Mouse (Mus musculus) kidney, postnatal 36 days (tissue): Measurements from ENCODE around the gene Gp9.
"Not testable (repeated sequence)": the region's sequence is repeated elsewhere in the genome, so short reads cannot be mapped to it uniquely, and the experiment has no call there.

Experiments used
- DNase-seq, 2 experiments: peaks; one replicate each; pipeline ENCODE4 v3.0.0; 2021 to 2022; ENCODE audit warnings: mixed read lengths in 2 of 2

Gp9 gene

DNA sequence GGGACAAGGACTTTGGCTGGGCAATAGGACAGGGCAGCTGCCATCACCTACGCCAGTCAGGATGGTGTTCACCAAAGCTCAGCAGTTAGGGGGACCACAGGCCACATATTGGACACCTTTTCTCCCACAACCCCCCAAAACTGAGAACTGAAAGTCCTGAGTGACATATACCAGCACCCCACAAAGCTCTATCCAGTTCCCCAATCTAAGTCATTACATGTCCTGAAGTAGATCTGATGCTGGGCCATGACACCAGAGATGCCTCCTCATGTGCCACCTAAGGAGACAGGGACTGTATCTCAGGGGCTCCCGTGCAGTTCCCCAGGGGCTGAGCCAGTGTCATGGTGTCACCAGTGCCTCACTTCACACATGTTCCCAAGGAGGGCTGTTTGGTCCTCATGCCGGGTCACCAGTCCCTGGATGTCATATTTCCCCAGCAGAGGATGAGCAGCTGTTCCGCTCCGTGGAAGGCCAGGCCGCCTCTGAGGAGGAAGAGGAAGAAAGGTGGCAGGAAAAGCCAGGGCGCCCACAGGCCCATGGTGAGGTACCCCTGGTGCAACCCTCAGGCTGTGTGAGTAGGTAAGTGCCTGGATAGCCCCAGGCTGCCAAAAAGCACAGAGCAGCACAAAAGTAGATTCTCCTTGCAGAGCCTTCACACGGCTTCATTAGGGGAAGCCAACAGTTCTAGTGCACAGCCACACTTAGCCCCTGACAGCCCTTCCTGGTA lies 27.5 kb upstream of the Gp9 start:
- DNase-seq: no peak

DNA sequence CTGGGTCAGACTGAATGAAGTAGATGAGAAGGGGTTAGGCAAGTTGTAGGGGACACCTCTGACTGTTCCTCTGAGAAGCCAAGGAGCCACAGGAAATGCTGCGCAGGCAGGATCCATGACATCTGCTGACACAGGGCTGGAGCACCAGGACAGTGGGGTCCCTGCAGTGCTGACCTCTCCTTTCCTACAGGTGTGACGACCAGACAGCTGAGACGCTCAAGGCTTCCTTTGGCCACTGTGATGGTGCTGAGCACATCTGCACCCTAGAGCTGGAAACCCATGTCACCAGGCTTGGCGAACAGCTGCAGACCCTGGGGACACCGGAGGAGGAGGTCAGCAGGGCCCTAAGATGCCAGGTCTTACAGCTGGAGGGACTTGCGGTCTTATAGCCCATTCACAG lies 26.3 kb upstream of the Gp9 start:
- DNase-seq: no peak

DNA sequence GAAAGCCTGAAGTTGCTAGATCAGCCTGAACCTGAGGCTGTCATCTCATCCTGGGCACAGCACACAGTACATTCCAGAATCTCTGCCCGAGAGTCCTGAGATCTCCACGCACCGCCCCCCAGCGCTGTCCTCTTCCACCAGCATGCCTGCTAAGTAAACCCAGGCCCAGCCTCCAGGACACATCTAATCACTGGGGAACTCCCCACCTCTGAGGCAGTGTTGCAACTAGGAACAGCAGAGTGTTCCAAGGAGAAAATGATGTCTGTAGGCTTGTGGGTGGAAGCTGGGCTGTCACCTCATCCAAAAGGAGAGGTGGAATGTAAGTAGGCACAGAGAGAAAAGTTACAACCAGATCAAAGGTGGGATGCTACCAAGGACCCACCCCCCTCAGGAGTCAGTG lies 22.7 kb upstream of the Gp9 start:
- no peak for DNase-seq

DNA sequence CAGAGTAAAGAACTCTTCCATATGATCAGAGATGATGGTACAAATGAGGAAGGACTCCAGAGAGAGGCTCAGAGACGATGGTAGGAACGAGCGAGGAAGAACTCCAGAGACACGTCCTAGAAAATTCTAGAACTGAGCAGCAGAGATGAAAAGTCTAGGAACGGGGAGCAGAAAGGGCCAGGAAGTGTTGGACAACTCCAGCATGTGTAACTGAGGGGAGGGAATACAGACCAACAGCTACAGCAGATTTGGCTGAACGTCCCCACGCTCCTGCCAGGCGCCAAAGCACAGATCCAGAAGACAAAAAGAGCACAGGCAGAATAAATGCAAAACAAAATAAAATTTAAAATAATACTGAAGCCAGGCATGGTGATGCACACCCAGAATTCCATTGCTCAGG lies 21.0 kb upstream of the Gp9 start:
- DNase-seq: no peak

DNA sequence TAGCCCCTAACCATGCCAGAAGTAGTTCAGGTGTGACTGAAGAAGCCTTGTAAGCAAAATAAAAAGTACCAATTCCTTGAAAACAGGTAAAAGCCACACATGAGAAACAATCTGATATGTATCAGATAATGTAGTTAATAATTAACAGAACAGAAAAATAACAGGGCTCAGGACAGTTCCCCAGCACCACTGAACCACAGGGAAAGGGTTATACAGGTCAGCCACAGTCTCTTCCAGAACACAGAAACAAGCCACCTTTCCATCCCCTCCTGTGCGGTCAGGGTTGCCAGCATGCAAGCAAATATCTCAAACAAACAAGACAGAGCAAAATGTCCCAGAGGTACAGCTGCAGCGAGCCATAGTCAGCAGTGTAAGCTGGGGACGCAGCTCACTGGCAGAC lies 18.5 kb upstream of the Gp9 start:
- DNase-seq: no peak

DNA sequence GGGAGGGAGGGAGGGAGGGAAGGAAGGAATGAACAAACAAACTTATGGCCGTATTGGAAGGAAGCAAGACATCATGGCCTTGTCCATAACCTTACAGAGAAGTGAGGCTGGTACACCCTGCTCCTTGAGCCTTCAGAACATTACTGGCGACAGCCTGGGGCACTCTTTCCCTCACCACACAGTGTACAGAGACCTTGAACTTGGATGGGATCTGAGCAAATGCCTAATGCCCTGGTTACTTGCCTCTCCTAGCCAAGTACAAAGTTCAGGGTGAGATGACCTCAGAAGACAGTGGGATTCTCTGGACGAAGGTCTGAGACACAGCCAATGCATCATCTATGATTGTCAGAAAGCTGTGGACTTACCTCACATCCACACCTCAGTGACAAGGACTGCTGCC lies 18.0 kb upstream of the Gp9 start:
- DNase-seq: peak; percentile 31 to 32

DNA sequence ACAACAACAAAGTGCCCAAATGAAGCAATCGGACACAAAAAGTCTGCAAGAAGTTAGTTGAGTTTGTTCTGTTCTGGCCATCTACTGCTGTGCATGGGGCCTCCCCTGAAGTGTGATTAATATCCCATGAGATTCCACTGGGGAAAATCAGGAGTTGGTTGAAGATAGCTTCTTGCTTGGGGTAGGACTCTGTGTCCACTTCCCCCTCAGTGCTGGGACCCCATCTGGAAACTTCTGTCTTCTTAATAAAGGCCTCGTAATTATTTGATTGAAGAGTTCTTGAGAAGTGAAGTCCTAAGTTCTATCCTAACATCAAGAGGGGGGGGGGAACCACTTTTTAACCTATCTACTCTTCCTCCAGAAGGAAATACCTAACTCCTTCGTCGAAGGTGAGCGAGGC lies 15.7 kb upstream of the Gp9 start:
- DNase-seq: no peak

DNA sequence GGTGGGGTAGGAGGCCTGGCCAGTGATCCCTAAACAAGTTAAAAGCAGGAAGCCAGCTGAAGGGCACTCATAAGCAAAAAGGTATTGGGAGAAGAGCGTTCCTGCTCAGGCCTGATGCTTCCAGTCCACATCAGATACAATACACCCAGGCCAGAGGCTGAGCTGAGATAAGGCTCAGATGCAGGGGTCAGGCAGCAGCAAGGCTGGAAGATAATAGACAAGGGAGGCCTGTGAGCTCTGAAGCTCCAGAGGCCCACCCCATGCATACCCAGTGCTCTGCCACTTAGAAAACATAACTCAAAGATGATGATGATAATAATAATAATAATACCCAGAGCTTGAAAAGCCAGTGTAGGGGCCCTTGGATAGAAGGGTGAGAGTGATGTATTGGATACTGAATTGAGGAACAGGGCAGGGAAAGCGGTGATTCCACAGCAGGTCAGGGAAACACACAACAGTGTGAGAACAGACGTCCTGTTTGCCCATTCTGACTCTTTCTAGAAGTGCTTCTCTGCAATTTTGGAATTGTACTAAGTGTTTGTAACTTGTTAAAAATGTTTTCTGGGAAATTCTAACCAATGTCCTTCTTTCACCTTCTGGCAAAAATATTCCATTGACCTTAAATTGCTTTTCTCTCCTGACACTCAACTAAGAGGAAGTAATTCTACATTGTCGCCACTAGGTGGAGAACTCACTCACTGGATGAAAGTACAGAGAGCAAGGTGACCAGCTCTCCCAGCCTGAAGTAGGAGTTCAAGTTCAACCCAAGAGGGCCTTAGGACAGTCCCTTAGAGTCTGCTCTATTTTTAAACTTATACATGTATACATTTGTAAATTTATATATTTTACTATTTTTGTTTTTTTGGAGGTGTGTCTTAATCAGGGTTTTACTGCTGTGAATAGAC lies 14.2 kb upstream of the Gp9 start:
- DNase-seq: peak; percentile 24 to 62

GRCm38 (mm10) chr6:87764296-87764695 lies 13.6 kb upstream of the Gp9 start:
- DNase-seq: not testable (repeated sequence)

GRCm38 (mm10) chr6:87770626-87771025 lies 7.2 kb upstream of the Gp9 start:
- DNase-seq: peak in 1 of 2 experiments; percentile 45

DNA sequence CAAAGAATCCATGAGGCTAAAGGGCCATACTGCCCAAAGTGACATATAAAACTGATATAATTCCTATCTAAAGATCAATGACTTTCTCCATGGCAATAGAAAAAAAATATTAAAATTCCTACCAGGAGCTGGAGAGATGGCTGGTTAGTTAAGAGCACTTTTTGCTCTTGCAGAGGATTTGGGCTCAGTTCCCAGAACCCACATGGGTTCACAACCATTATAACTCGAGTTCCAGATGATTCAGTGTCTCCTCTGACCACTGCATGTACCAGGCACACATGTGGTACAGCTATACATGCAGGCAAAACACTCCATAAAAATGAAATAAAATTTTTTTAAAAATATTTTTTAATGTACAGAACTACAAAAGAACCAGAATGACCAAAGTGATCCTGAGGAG lies 3.4 kb upstream of the Gp9 start:
- no peak for DNase-seq

DNA sequence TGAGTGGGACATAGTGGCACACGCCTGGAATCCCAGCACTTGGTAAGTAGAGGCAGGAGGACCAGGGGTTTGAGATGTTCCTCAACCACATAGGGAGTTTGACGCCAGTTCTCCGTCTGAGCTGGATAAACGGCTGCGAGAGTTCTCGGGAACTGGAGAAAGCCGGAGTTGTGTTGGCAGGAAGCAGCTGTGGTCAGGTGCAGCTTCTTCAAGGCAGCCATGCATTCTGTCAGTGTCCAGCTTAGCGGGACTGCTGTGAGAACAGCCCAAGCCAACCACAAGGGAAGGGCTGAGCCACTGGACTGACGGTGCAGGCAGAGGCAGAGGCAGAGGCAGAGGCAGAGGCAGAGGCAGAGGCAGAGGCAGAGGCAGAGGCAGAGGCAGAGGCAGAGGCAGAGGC lies 3.0 kb upstream of the Gp9 start:
- DNase-seq: no peak

GRCm38 (mm10) chr6:87775588-87776245 lies 2.2 kb upstream of the Gp9 start:
- no peak for DNase-seq

GRCm38 (mm10) chr6:87776663-87777062 lies 1.2 kb upstream of the Gp9 start:
- DNase-seq: no peak

DNA sequence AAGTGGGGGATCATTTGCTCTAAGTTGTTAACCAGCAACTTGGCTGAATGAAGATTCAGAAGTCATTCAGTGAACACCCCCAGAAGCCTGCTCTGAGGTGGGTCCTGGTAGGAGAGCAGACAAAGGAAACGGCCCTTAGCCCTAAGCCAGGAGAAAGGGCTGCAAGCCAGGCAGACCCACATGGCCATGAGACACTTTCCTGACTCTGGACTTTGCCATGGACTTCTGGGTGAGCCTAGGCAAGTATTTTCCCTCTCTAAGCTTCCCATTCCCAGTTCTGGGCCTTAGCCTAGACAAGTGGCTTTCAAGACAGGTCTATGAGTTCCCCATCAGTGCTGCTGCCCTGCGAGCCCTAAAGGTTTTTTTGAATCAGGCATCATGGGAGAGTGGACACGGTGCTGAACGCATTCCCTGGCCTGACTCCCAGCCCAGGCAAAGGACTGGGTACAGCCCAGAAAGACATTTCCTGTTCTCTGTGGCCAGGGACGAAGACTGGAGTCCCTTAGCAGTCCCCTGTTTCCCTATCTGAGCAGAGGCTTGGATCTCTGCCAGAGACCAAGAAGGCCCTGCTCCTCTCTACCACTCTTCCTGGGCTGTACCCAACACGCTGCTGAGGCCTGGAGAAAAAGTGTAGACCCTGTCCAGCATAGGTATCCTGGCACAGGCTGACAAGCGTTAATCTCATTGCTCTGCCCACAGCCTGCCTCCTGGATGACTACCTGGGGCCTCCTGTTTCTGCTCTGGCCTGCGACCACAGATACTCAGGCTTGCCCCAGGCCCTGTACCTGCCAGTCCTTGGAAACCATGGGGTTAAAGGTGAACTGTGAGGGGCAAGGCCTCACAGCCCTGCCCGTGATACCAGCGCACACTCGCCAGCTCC lies 662 bp downstream of the Gp9 start:
- DNase-seq: peak; percentile 49 to 50

- peak in 1 of 2 experiments; percentile 41 for DNase-seq
Observed at GRCm38 (mm10) chr6:87779174-87780165, 1.6 kb downstream of the Gp9 start.

GRCm38 (mm10) chr6:87780546-87781301 lies 2.9 kb downstream of the Gp9 start:
- DNase-seq: no peak

DNA sequence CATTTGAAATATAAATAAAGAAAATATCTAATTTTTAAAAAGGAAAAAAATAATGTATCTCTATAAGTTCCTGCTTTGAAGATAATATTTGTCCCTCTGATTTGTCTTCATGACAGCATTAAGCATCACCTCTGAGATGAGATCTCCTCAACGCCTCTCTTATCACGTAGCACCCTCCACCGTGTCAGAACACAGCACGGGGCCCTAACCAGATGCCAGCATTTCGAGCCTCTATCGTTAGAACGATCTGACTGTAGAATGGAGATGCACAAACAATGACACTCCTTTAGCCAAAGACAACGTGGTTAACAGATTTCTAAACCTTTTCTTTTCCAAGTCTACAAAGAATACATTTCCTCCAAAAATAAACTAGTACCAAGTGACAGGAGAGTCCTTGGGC lies 6.2 kb downstream of the Gp9 start:
- DNase-seq: no peak

DNA sequence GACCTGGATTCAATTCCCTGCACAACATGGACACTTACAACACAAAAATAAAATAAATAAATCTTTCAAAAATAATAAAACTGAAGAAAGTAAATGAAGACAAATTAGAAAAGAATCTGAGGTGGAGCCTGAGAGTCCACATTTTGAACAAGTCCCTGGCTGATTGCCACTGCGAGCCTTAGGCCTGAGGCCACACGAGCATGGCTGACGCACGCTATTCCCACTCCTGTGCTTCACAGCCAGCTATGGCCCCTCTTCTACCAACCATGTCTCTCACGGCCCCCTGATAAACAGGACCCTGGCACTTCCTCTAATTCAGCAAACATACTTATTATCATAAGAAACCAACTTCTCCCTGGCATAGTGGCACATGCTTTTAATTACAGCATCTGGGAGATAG lies 8.7 kb downstream of the Gp9 start:
- DNase-seq: no peak

GRCm38 (mm10) chr6:87787108-87787890 lies 9.4 kb downstream of the Gp9 start:
- no peak for DNase-seq
